Mouse (Mus musculus) MEL (cell line): ENCODE measurements around the gene Clock. TPM values are rescaled to one million over a fixed set of nuclear protein-coding genes. Genes with fewer than 3 reads are reported as not detected.
A peak's percentile ranks its signal among the peaks of the same experiment; 100 is the strongest.

Source experiments
- DNase-seq: peaks from one replicate; pipeline ENCODE4 v3.0.0; 2011; ENCODE audit warnings: low read depth, low spot score
- H3K27ac ChIP-seq: 2 replicates; pipeline ENCODE4 v1.5.1; 2012; ENCODE audit warnings: low read depth, mild to moderate bottlenecking, control low read depth, low read length, moderate library complexity; ENCODE audit not compliant: control insufficient read depth
- H3K27me3 ChIP-seq, 2 experiments: fragments of 150-350 bp in 1 of 2; sonication (generic) in 1 of 2; 2 replicates each; pipeline ENCODE4 v1.6.1; 2012; ENCODE audit warnings: low read length in 2 of 2, mild to moderate bottlenecking in 2 of 2, improper control_type of control experiment in 1 of 2, moderate library complexity in 1 of 2; ENCODE audit not compliant: insufficient read depth in 2 of 2, control insufficient read depth in 1 of 2
- H3K36me3 ChIP-seq, 2 experiments: 2 replicates each; pipeline ENCODE4 v1.6.1; 2012 to 2014; ENCODE audit warnings: low read length in 2 of 2, improper control_type of control experiment in 1 of 2, inconsistent platforms in 1 of 2, mild to moderate bottlenecking in 1 of 2; ENCODE audit not compliant: insufficient read depth in 2 of 2, control insufficient read depth in 1 of 2
- H3K4me1 ChIP-seq, 2 experiments: fragments of 150-350 bp in 1 of 2; sonication (generic) in 1 of 2; 2 replicates each; pipeline ENCODE4 v1.6.1; 2012; ENCODE audit warnings: low read length in 2 of 2, improper control_type of control experiment in 1 of 2, mild to moderate bottlenecking in 1 of 2; ENCODE audit not compliant: insufficient read depth in 2 of 2, control insufficient read depth in 1 of 2
- H3K4me3 ChIP-seq, 2 experiments: fragments of 150-350 bp in 1 of 2; sonication (generic) in 1 of 2; 2 replicates each; pipeline ENCODE4 v1.5.1; 2012; ENCODE audit warnings: low read depth in 2 of 2, low read length in 2 of 2, mild to moderate bottlenecking in 2 of 2, moderate library complexity in 2 of 2, control low read depth in 1 of 2, improper control_type of control experiment in 1 of 2; ENCODE audit not compliant: control insufficient read depth in 1 of 2, insufficient read depth in 1 of 2
- H3K79me2 ChIP-seq: 2 replicates; pipeline ENCODE4 v1.6.1; 2012; ENCODE audit warnings: mild to moderate bottlenecking, low read length, moderate library complexity; ENCODE audit not compliant: control insufficient read depth, poor library complexity, insufficient read depth
- H3K9ac ChIP-seq: 2 replicates; pipeline ENCODE4 v1.6.1; 2012; ENCODE audit warnings: low read depth, mild to moderate bottlenecking, control low read depth, low read length, moderate library complexity; ENCODE audit not compliant: control insufficient read depth, poor library complexity, severe bottlenecking
- H3K9me3 ChIP-seq: fragments of 150-350 bp; sonication (generic); replicated peaks from 2 replicates; pipeline ENCODE4 v1.6.1; 2012; ENCODE audit warnings: mild to moderate bottlenecking, low read length, improper control_type of control experiment, moderate library complexity; ENCODE audit not compliant: insufficient read depth
- CHD1 ChIP-seq: IDR thresholded peaks from 2 replicates; pipeline ENCODE4 v1.6.1; 2012; ENCODE audit warnings: low read depth, mild to moderate bottlenecking, inconsistent platforms, low read length, improper control_type of control experiment
- EP300 ChIP-seq, 2 experiments: IDR thresholded peaks; 2 replicates each; pipeline ENCODE4 v1.6.1; 2011; ENCODE audit warnings: improper control_type of control experiment in 2 of 2, low read length in 2 of 2, low read depth in 1 of 2, mild to moderate bottlenecking in 1 of 2
- GABPA ChIP-seq: IDR thresholded peaks from 2 replicates; pipeline ENCODE4 v1.6.1; 2012; ENCODE audit warnings: low read depth, mild to moderate bottlenecking, inconsistent platforms, low read length, improper control_type of control experiment, moderate library complexity
- GATA1 ChIP-seq: IDR thresholded peaks from 2 replicates; pipeline ENCODE4 v1.6.1; 2011; ENCODE audit warnings: low read depth, low read length, improper control_type of control experiment
- HCFC1 ChIP-seq: IDR thresholded peaks from 2 replicates; pipeline ENCODE4 v1.6.1; 2012; ENCODE audit warnings: low read depth, mild to moderate bottlenecking, inconsistent platforms, low read length, improper control_type of control experiment, moderate library complexity
- MAZ ChIP-seq: IDR thresholded peaks from 2 replicates; pipeline ENCODE4 v1.6.1; 2012; ENCODE audit warnings: low read depth, mild to moderate bottlenecking, inconsistent platforms, low read length, improper control_type of control experiment
- MYB ChIP-seq: IDR thresholded peaks from 2 replicates; pipeline ENCODE4 v1.6.1; 2011; ENCODE audit warnings: mild to moderate bottlenecking, low read depth, low read length, improper control_type of control experiment
- MYC ChIP-seq: IDR thresholded peaks from 2 replicates; pipeline ENCODE4 v1.6.1; 2011; ENCODE audit warnings: low read depth, mild to moderate bottlenecking, low read length, improper control_type of control experiment, moderate library complexity
- POLR2AphosphoS5 ChIP-seq: IDR thresholded peaks from 2 replicates; pipeline ENCODE4 v1.6.1; 2012; ENCODE audit warnings: low read depth, borderline replicate concordance, mild to moderate bottlenecking, inconsistent platforms, low read length, moderate library complexity, mixed read lengths
- RAD21 ChIP-seq: IDR thresholded peaks from 2 replicates; pipeline ENCODE4 v1.6.1; 2011; ENCODE audit warnings: mild to moderate bottlenecking, low read depth, low read length, improper control_type of control experiment
- USF2 ChIP-seq, 2 experiments: IDR thresholded peaks; 2 replicates each; pipeline ENCODE4 v1.6.1; 2011 to 2012; ENCODE audit warnings: improper control_type of control experiment in 2 of 2, low read length in 2 of 2, borderline replicate concordance in 1 of 2, inconsistent platforms in 1 of 2, low read depth in 1 of 2, mild to moderate bottlenecking in 1 of 2; ENCODE audit not compliant: insufficient read depth in 1 of 2
- ZC3H11A ChIP-seq: IDR thresholded peaks from 2 replicates; pipeline ENCODE4 v1.6.1; 2012; ENCODE audit warnings: low read depth, mild to moderate bottlenecking, inconsistent platforms, low read length, improper control_type of control experiment
- ZNF384 ChIP-seq: IDR thresholded peaks from 2 replicates; pipeline ENCODE4 v1.6.1; 2012; ENCODE audit warnings: low read depth, mild to moderate bottlenecking, inconsistent platforms, low read length, improper control_type of control experiment
- polyA plus RNA-seq, 2 experiments: library from polyadenylated mRNA; stranded (reverse) in 1 of 2; unstranded in 1 of 2; fragments of >175 nt in 1 of 2; fragments of >200 nt in 1 of 2; gene quantifications; 2 replicates each; pipeline versions ENCODE4 v1.2.1 to v1.2.4; 2012; ENCODE audit warnings: low replicate concordance in 2 of 2, low read depth in 1 of 2; ENCODE audit not compliant: insufficient read length in 2 of 2, insufficient read depth in 1 of 2, missing spikeins in 1 of 2
- total RNA-seq: library from RNA; depleted of rRNA; stranded (reverse); fragments of 300-350 nt; gene quantifications from 2 replicates; pipeline ENCODE4 v1.2.3, GENCODE M21; 2012

The Clock gene
- total and polyA plus RNA-seq, 3 experiments = 4.1 to 77.5 (median 6.3) TPM

DNA sequence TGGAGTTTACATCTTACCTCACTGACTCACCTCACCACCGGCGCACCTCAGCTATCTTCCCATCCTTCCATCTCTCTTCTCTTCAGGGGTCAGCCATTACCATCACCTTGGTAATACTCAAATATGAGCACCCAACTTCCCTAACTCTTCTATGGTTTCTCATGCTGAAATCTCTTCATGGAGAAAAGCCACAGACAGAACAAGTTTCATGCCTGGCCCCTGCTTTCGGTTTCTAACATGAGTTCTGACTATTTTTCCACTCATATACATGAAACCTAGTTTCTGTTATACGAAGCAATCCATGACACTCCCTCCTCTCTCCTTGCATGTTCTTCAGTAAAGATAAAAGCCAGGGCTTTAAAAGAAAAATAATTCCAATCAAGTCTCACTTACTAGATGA lies 60.7 kb downstream of the Clock start:
- Histone ChIP-seq H3K9ac (no peak overlapping the region), H3K79me2 (no peaks in the 10 kb centered on the region), H3K27ac (no peak overlapping the region), H3K9me3 (no peaks in the 10 kb centered on the region), H3K27me3 (no peaks in the 10 kb centered on the region), H3K4me1 (no peaks in the 10 kb centered on the region), H3K36me3 (peaks cover 0 to 14% of the 10 kb centered on the region in 2 experiments; a peak in 2 of 4 replicates), H3K4me3 (no peak overlapping the region)
- no peak for TF ChIP-seq ZC3H11A
- TF ChIP-seq MYC = no peak
- no peak for DNase-seq

DNA sequence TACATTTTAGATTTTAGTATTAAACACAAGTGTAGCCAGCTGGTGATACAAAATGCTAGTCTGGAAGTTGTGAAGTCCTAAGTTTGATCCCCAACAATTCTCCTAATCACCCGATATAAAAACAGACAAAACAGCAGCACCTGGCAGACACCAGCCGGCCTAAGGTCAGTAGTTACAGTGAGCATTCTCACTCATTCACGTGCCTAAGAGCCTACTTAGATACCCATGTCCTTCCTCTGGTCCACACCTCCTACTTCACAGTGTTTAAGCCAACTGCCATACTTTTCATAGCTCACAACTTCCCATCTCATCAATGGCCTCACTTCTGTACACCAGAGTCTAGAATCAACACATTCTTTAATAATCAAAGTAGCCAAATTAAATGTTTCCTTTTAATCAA lies 61.3 kb downstream of the Clock start:
- no peaks in the 10 kb centered on the region for H3K79me2 ChIP-seq
- DNase-seq = no peak
- no peaks in the 10 kb centered on the region for H3K9me3 ChIP-seq
- H3K27ac ChIP-seq = no peak overlapping the region
- H3K4me1 ChIP-seq = no peaks in the 10 kb centered on the region
- peaks cover 0 to 13% of the 10 kb centered on the region in 2 experiments; a peak in 2 of 4 replicates for H3K36me3 ChIP-seq
- no peak for TF ChIP-seq MAZ
- TF ChIP-seq GATA1 = no peak
- no peak for TF ChIP-seq EP300 (IDR thresholded peaks at IDR 0.05; ENCODE audit: low read depth in 1 of 2, low read length in 2 of 2)
- TF ChIP-seq RAD21 = no peak
- no peak overlapping the region for H3K9ac ChIP-seq
- no peaks in the 10 kb centered on the region for H3K27me3 ChIP-seq
- H3K4me3 ChIP-seq = no peak overlapping the region

DNA sequence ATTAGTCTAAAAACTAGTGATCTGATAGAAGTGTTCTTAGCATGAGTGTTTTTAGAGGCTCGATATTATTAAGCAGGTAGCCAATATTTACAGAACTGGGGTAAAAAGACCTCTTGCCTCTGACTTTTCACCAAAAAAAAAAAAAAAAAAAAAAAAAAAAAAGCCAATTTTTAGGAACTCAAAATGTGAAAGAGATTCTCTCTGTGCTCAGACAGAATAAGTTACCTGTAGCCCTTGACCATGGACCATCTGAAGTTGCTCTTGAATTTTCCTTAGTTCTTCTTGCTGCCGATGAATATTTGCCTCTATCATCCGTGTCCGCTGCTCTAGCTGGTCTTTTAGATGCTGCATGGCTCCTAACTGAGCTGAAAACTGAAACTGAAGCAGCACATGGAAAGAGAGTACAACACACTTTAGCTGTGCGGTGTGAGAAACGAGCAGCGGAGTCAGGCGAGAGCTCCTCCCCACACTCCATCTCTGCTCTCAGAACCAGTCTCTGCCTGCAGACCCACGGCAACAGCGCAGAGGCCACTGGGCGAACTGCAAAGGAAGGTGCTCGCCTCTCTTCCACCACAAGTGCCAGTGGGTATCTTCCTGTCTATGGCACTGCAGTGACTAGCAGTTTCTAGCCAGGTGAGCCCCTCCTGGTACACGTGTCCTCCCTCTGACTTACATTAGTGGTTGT lies 73.3 kb downstream of the Clock start:
- TF ChIP-seq ZNF384 (peak; percentile 73), CHD1 (no peak)
- TF ChIP-seq, all 39 proteins: peak for 1
- peaks cover 0 to 26% of the 10 kb centered on the region in 2 experiments; a peak in 2 of 4 replicates for H3K36me3 ChIP-seq

DNA sequence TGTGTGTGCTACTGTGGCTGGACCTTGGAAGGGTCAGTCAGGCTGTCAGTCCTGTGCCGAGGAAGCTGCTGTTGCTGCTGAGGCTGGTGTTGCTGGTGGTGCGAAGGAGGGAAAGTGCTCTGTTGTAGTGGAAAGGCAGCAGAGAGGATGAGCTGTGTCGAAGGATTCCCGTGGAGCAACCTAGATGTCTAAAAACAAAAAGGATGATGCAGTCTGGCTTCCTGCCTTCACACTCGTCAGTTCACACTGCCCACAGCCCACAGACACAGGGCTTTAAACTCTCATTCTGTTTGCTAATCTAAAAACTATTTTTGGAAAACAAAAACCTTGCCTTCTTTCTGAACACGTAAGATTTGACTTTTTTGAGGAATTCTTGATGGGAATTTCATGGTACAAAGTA lies 87.9 kb downstream of the Clock start:
- no peak overlapping the region for H3K9ac ChIP-seq
- no peaks in the 10 kb centered on the region for H3K27me3 ChIP-seq
- H3K4me3 ChIP-seq = no peak overlapping the region
- H3K79me2 ChIP-seq = no peaks in the 10 kb centered on the region; the same call in 1 of the 2 replicates
- no peak for DNase-seq
- no peaks in the 10 kb centered on the region for H3K9me3 ChIP-seq
- no peak overlapping the region for H3K27ac ChIP-seq
- TF ChIP-seq USF2 (IDR thresholded peaks at IDR 0.05; ENCODE audit: borderline replicate concordance in 1 of 2, insufficient read depth in 1 of 2, low read depth in 1 of 2, low read length in 2 of 2) (no peak), HCFC1 (no peak), POLR2AphosphoS5 (no peak), GABPA (no peak), MYB (no peak)
- H3K36me3 ChIP-seq = peaks cover 0 to 3% of the 10 kb centered on the region in 2 experiments; a peak in 1 of 4 replicates
- no peaks in the 10 kb centered on the region for H3K4me1 ChIP-seq

More for the DNA sequence above, 73.3 kb downstream of the Clock start:
- 0 out of 4 replicates have a peak, but pooled peaks cover 0 to 3% of the 10 kb centered on the region in 2 experiments for H3K4me1 ChIP-seq
- no peak overlapping the region for H3K4me3 ChIP-seq
- no peak for DNase-seq
- H3K27ac ChIP-seq = no peak overlapping the region
- no peaks in the 10 kb centered on the region for H3K27me3 ChIP-seq
- no peaks in the 10 kb centered on the region for H3K9me3 ChIP-seq
- H3K79me2 ChIP-seq = no peaks in the 10 kb centered on the region
- no peak overlapping the region for H3K9ac ChIP-seq
